Mouse (Mus musculus): ENCODE results near the gene Nek5. TPM values are rescaled to one million over a fixed set of nuclear protein-coding genes. Genes with fewer than 3 reads are reported as not detected.

Nek5 gene
- total RNA-seq, 2 experiments from 2014 or later: 0.22 to 0.48 TPM

GRCm38 (mm10) chr8:22060446-22060889 is 64.4 kb downstream of the Nek5 start, which contains the start of gene Alg11:
Gene Alg11, plus strand, starts transcription at chr8:22060721.
- H3K27ac ChIP-seq: peak within 1 kb of the TSS; percentile 86
- DNase-seq: peak; percentile 98
- intact Hi-C loops (cut with DNase I): loop anchor here (1.0 to 10.0 kb wide), 2 partner anchors 106 to 314 kb away; partner anchors contain the start of gene Nek3
- no peak for TF ChIP-seq CTCF (IDR thresholded peaks at IDR 0.05)
- peak within 1 kb of the TSS; percentile 88 for H3K4me3 ChIP-seq

- intact Hi-C loops (cut with DNase I): loop anchor here (1.0 to 10.0 kb wide), 2 partner anchors 106 to 315 kb away; partner anchors contain the start of gene Nek3
- Histone ChIP-seq H3K27ac (peak within 1 kb of the TSS; percentile 86), H3K4me3 (peak within 1 kb of the TSS; percentile 88)
- TF ChIP-seq CTCF (IDR thresholded peaks at IDR 0.05): no peak; the same call in 1 of the 2 replicates
- no peak for DNase-seq
These were observed 64.9 kb downstream of the Nek5 start, which contains the start of gene Atp7b for GRCm38 (mm10) chr8:22059821-22060445. Gene Atp7b, minus strand, starts transcription at chr8:22060305.

- peak overlapping the region; percentile 88 for H3K4me3 ChIP-seq
- intact Hi-C loops (cut with DNase I): no loop called here
- no peak for TF ChIP-seq CTCF (IDR thresholded peaks at IDR 0.05)
- DNase-seq: no peak
- no peak overlapping the region for H3K27ac ChIP-seq
These were observed 65.6 kb downstream of the Nek5 start for GRCm38 (mm10) chr8:22059153-22059738.

- Histone ChIP-seq H3K27ac (no peak overlapping the region), H3K4me3 (no peak overlapping the region)
- intact Hi-C loops (cut with DNase I): no loop called here
- DNase-seq: no peak
- TF ChIP-seq CTCF (IDR thresholded peaks at IDR 0.05): no peak
These were observed 66.5 kb downstream of the Nek5 start for GRCm38 (mm10) chr8:22058368-22058767.

- no peak overlapping the region for H3K27ac ChIP-seq
- no peak for DNase-seq
- intact Hi-C loops (cut with DNase I): no loop called here
- H3K4me3 ChIP-seq: no peak overlapping the region
- no peak for TF ChIP-seq CTCF (IDR thresholded peaks at IDR 0.05)
These were observed 68.0 kb downstream of the Nek5 start for GRCm38 (mm10) chr8:22056850-22057249.

GRCm38 (mm10) chr8:22055492-22055877 is 69.4 kb downstream of the Nek5 start:
- Histone ChIP-seq H3K27ac (no peak overlapping the region), H3K4me3 (no peak overlapping the region)
- intact Hi-C loops (cut with DNase I): no loop called here
- TF ChIP-seq CTCF (IDR thresholded peaks at IDR 0.05): no peak
- no peak for DNase-seq

- intact Hi-C loops (cut with DNase I): no loop called here
- no peak overlapping the region for H3K27ac ChIP-seq
- no peak for DNase-seq
- no peak for TF ChIP-seq CTCF (IDR thresholded peaks at IDR 0.05)
- no peak overlapping the region for H3K4me3 ChIP-seq
These were observed 70.0 kb downstream of the Nek5 start for GRCm38 (mm10) chr8:22054674-22055491.

- H3K4me3 ChIP-seq: no peak overlapping the region
- DNase-seq: peak; percentile 34
- peak; percentile 57 for TF ChIP-seq CTCF (IDR thresholded peaks at IDR 0.05)
- intact Hi-C loops (cut with DNase I): no loop called here
- H3K27ac ChIP-seq: no peak overlapping the region
These were observed 77.0 kb downstream of the Nek5 start for GRCm38 (mm10) chr8:22047699-22048464.

- Histone ChIP-seq H3K27ac (no peak overlapping the region), H3K4me3 (no peak overlapping the region)
- no peak for DNase-seq
- no peak for TF ChIP-seq CTCF (IDR thresholded peaks at IDR 0.05)
- intact Hi-C loops (cut with DNase I): no loop called here
These were observed 81.1 kb downstream of the Nek5 start for GRCm38 (mm10) chr8:22043706-22044105.

GRCm38 (mm10) chr8:22042515-22042914 is 82.3 kb downstream of the Nek5 start:
- Histone ChIP-seq H3K4me3 (no peak overlapping the region), H3K27ac (no peak overlapping the region)
- no peak for TF ChIP-seq CTCF (IDR thresholded peaks at IDR 0.05)
- intact Hi-C loops (cut with DNase I): no loop called here
- DNase-seq: no peak

- Histone ChIP-seq H3K27ac (no peak overlapping the region), H3K4me3 (no peak overlapping the region)
- DNase-seq: no peak
- intact Hi-C loops (cut with DNase I): no loop called here
- TF ChIP-seq CTCF (IDR thresholded peaks at IDR 0.05): no peak
These were observed 84.7 kb downstream of the Nek5 start for GRCm38 (mm10) chr8:22040153-22040509.

- intact Hi-C loops (cut with DNase I): no loop called here
- Histone ChIP-seq H3K4me3 (no peak overlapping the region), H3K27ac (no peak overlapping the region)
- TF ChIP-seq CTCF (IDR thresholded peaks at IDR 0.05): no peak
- DNase-seq: no peak
These were observed 85.2 kb downstream of the Nek5 start for GRCm38 (mm10) chr8:22039468-22040152.
